Mouse (Mus musculus) hindbrain, embryonic 14.5 days (tissue): ENCODE measurements around the gene Invs. TPM values are rescaled to one million over a fixed set of nuclear protein-coding genes. Genes with fewer than 3 reads are reported as not detected.
A peak's percentile ranks its signal among the peaks of the same experiment; 100 is the strongest.
"Not testable (repeated sequence)": the region's sequence is repeated elsewhere in the genome, so short reads cannot be mapped to it uniquely, and the experiment has no call there.

Experiments used
- ATAC-seq: fragments of 200-750 bp; cut with Nextera tagmentation; 2 replicates; pipeline ENCODE4 v1.8.0; 2017; ENCODE audit warnings: moderate number of reproducible peaks, mild to moderate bottlenecking, moderate TSS enrichment, moderate library complexity; ENCODE audit not compliant: low FRiP score
- DNase-seq: peaks from one replicate; pipeline ENCODE4 v3.0.0-alpha.2; 2015; ENCODE audit warnings: low spot score
- H3K27ac ChIP-seq: fragments of 300-500 bp; sonication (generic); 2 replicates; pipeline ENCODE4 v1.5.1; 2014; ENCODE audit warnings: mild to moderate bottlenecking, moderate library complexity
- H3K27me3 ChIP-seq: fragments of 300-500 bp; sonication (generic); 2 replicates; pipeline ENCODE4 v1.6.1; 2014; ENCODE audit warnings: mild to moderate bottlenecking, low read length, mixed read lengths; ENCODE audit not compliant: control insufficient read depth, insufficient read depth
- H3K36me3 ChIP-seq: fragments of 300-500 bp; sonication (generic); replicated peaks from 2 replicates; pipeline ENCODE4 v1.6.1; 2014; ENCODE audit not compliant: control insufficient read depth, insufficient read depth
- H3K4me1 ChIP-seq: fragments of 300-500 bp; sonication (generic); replicated peaks from 2 replicates; pipeline ENCODE4 v1.6.1; 2014; ENCODE audit warnings: antibody characterized with exemption, low read length, mixed read lengths; ENCODE audit not compliant: control insufficient read depth, insufficient read depth
- H3K4me2 ChIP-seq: fragments of 300-500 bp; sonication (generic); replicated peaks from 2 replicates; pipeline ENCODE4 v1.6.1; 2014; ENCODE audit warnings: mild to moderate bottlenecking, moderate library complexity
- H3K4me3 ChIP-seq: fragments of 300-500 bp; sonication (generic); replicated peaks from 2 replicates; pipeline ENCODE4 v1.5.1; 2014; ENCODE audit warnings: mild to moderate bottlenecking, low read length
- H3K9ac ChIP-seq: fragments of 300-500 bp; sonication (generic); 2 replicates; pipeline ENCODE4 v1.6.1; 2014
- H3K9me3 ChIP-seq: fragments of 300-500 bp; sonication (generic); 2 replicates; pipeline ENCODE4 v1.6.1; 2016; ENCODE audit warnings: low read length; ENCODE audit not compliant: control insufficient read depth
- WGBS: fragments of 180-500 bp; shearing (Covaris S2); extraction: QIAGEN DNeasy Blood & Tissue Kit; methylation state at CpG from one replicate; pipeline ENCODE4 v1.1.7; 2014; 5-methylcytosine and 5-hydroxymethylcytosine counted together
- polyA plus RNA-seq: library from polyadenylated mRNA; unstranded; fragments of >200 nt; fragmentation: Nextera tagmentation; extraction: Ambion mirVana; gene quantifications from 2 replicates; pipeline ENCODE4 v1.2.1, GENCODE M21; 2014

The Invs gene
- polyA plus RNA-seq, 1 experiment from 2014 or later = 5.7 TPM

- DNase-seq (no peak), ATAC-seq (no peak)
- Histone ChIP-seq H3K4me1 (no peaks in the 10 kb centered on the region), H3K4me2 (no peak overlapping the region), H3K9ac (no peak overlapping the region), H3K36me3 (no peaks in the 10 kb centered on the region), H3K4me3 (no peak overlapping the region), H3K27me3 (no peaks in the 10 kb centered on the region), H3K27ac (no peak overlapping the region), H3K9me3 (0 out of 2 replicates have a peak, but pooled peaks cover 4% of the 10 kb centered on the region)
- WGBS = 84% methylated on average over 1 of the region's 1 CpGs
These were observed 91.5 kb downstream of the Invs start for GRCm38 (mm10) chr4:48371037-48371436.

GRCm38 (mm10) chr4:48380940-48381339 lies 101.4 kb downstream of the Invs start:
- Histone ChIP-seq H3K9ac (no peak overlapping the region; the same call in 1 of the 2 replicates), H3K9me3 (no peaks in the 10 kb centered on the region), H3K27me3 (no peaks in the 10 kb centered on the region), H3K36me3 (no peaks in the 10 kb centered on the region), H3K27ac (no peak overlapping the region), H3K4me3 (no peak overlapping the region), H3K4me1 (no peaks in the 10 kb centered on the region), H3K4me2 (no peak overlapping the region)
- WGBS = 1% methylated on average over 2 of the region's 2 CpGs
- ATAC-seq = no peak; the same call in 1 of the 2 replicates
- peak; percentile 95 for DNase-seq

- H3K27me3 ChIP-seq = no peaks in the 10 kb centered on the region
- DNase-seq = no peak
- H3K4me3 ChIP-seq = no peak overlapping the region
- H3K4me1 ChIP-seq = no peaks in the 10 kb centered on the region
- H3K27ac ChIP-seq = no peak overlapping the region
- no peaks in the 10 kb centered on the region for H3K36me3 ChIP-seq
- 83% methylated on average over 5 of the region's 5 CpGs for WGBS
- no peaks in the 10 kb centered on the region for H3K9me3 ChIP-seq
- no peak overlapping the region for H3K4me2 ChIP-seq
- H3K9ac ChIP-seq = no peak overlapping the region
- ATAC-seq = no peak
These were observed 102.9 kb downstream of the Invs start for GRCm38 (mm10) chr4:48382506-48382905.

GRCm38 (mm10) chr4:48396949-48397348 lies 117.4 kb downstream of the Invs start:
- H3K4me3 ChIP-seq = no peak overlapping the region
- DNase-seq (no peak), ATAC-seq (no peak)
- no peak overlapping the region for H3K27ac ChIP-seq
- no peak overlapping the region for H3K9ac ChIP-seq
- H3K4me2 ChIP-seq = no peak overlapping the region
- H3K9me3 ChIP-seq = no peaks in the 10 kb centered on the region
- no peaks in the 10 kb centered on the region for H3K27me3 ChIP-seq
- H3K36me3 ChIP-seq = 0 out of 2 replicates have a peak, but pooled peaks cover 6% of the 10 kb centered on the region
- 100% methylated on average over 3 of the region's 3 CpGs for WGBS
- no peaks in the 10 kb centered on the region for H3K4me1 ChIP-seq

- H3K4me1 ChIP-seq = no peaks in the 10 kb centered on the region
- no peaks in the 10 kb centered on the region for H3K9me3 ChIP-seq
- 71% methylated on average over 16 of the region's 16 CpGs for WGBS
- no peaks in the 10 kb centered on the region for H3K36me3 ChIP-seq
- no peak overlapping the region for H3K4me2 ChIP-seq
- H3K27me3 ChIP-seq = no peaks in the 10 kb centered on the region
- no peak overlapping the region for H3K9ac ChIP-seq
- no peak for DNase-seq
- ATAC-seq = no peak
- no peak overlapping the region for H3K27ac ChIP-seq
- H3K4me3 ChIP-seq = no peak overlapping the region
These were observed 123.6 kb downstream of the Invs start for GRCm38 (mm10) chr4:48403066-48403640.

GRCm38 (mm10) chr4:48405724-48406491 lies 126.3 kb downstream of the Invs start:
- WGBS = 94% methylated on average over 9 of the region's 10 CpGs

GRCm38 (mm10) chr4:48407350-48408039 lies 127.9 kb downstream of the Invs start:
- peak; percentile 79 for DNase-seq
- H3K27me3 ChIP-seq = no peaks in the 10 kb centered on the region
- WGBS = 54% methylated on average over 18 of the region's 18 CpGs
- H3K27ac ChIP-seq = no peak overlapping the region
- H3K4me2 ChIP-seq = peak overlapping the region; percentile 6; the same call in 1 of the 2 replicates
- H3K4me3 ChIP-seq = no peak overlapping the region
- H3K36me3 ChIP-seq = no peaks in the 10 kb centered on the region
- peak; percentile 70; the same call in 1 of the 2 replicates for ATAC-seq
- no peaks in the 10 kb centered on the region for H3K9me3 ChIP-seq
- H3K9ac ChIP-seq = no peak overlapping the region
- H3K4me1 ChIP-seq = no peaks in the 10 kb centered on the region

More at GRCm38 (mm10) chr4:48405724-48406491, 126.3 kb downstream of the Invs start:
- H3K9ac ChIP-seq, H3K4me1 ChIP-seq, H3K27me3 ChIP-seq, H3K27ac ChIP-seq, ATAC-seq, H3K4me3 ChIP-seq, DNase-seq, H3K4me2 ChIP-seq, H3K9me3 ChIP-seq, H3K36me3 ChIP-seq: not testable (repeated sequence)

GRCm38 (mm10) chr4:48413473-48413872 lies 133.9 kb downstream of the Invs start:
- Histone ChIP-seq H3K4me3 (no peak overlapping the region), H3K9me3 (no peaks in the 10 kb centered on the region), H3K4me1 (no peaks in the 10 kb centered on the region), H3K36me3 (no peaks in the 10 kb centered on the region), H3K9ac (no peak overlapping the region), H3K4me2 (no peak overlapping the region), H3K27ac (no peak overlapping the region), H3K27me3 (no peaks in the 10 kb centered on the region)
- WGBS = 93% methylated on average over 8 of the region's 8 CpGs
- ATAC-seq = no peak
- no peak for DNase-seq

- H3K9me3 ChIP-seq = no peaks in the 10 kb centered on the region
- no peak overlapping the region for H3K9ac ChIP-seq
- DNase-seq (no peak), ATAC-seq (no peak)
- H3K4me1 ChIP-seq = no peaks in the 10 kb centered on the region
- WGBS = 85% methylated on average over 10 of the region's 10 CpGs
- H3K4me2 ChIP-seq = no peak overlapping the region
- no peaks in the 10 kb centered on the region for H3K27me3 ChIP-seq
- H3K36me3 ChIP-seq = no peaks in the 10 kb centered on the region
- H3K4me3 ChIP-seq = no peak overlapping the region
- no peak overlapping the region for H3K27ac ChIP-seq
These were observed 136.3 kb downstream of the Invs start for GRCm38 (mm10) chr4:48415838-48416335.
